Mouse (Mus musculus) stomach, postnatal 0 days (tissue): ENCODE measurements around the gene Bag6. TPM values are rescaled to one million over a fixed set of nuclear protein-coding genes. Genes with fewer than 3 reads are reported as not detected.

Experiments
- ATAC-seq: fragments of 200-750 bp; cut with Nextera tagmentation; 2 replicates; pipeline ENCODE4 v1.8.0; 2017; ENCODE audit not compliant: low FRiP score, low TSS enrichment
- DNase-seq: peaks from one replicate; pipeline ENCODE4 v3.0.0-alpha.2; 2016; ENCODE audit warnings: low spot score
- H3K27ac ChIP-seq: fragments of 300-500 bp; sonication (generic); replicated peaks from 2 replicates; pipeline ENCODE4 v1.5.1; 2014; ENCODE audit warnings: mild to moderate bottlenecking, control low read depth
- H3K27me3 ChIP-seq: fragments of 300-500 bp; sonication (generic); 2 replicates; pipeline ENCODE4 v1.6.1; 2014; ENCODE audit warnings: low read length; ENCODE audit not compliant: control insufficient read depth, insufficient read depth
- H3K36me3 ChIP-seq: fragments of 300-500 bp; sonication (generic); 2 replicates; pipeline ENCODE4 v1.6.1; 2014; ENCODE audit warnings: low read length, mixed read lengths; ENCODE audit not compliant: control insufficient read depth, insufficient read depth
- H3K4me1 ChIP-seq: fragments of 300-500 bp; sonication (generic); replicated peaks from 2 replicates; pipeline ENCODE4 v1.6.1; 2014; ENCODE audit warnings: antibody characterized with exemption; ENCODE audit not compliant: control insufficient read depth, insufficient read depth
- H3K4me2 ChIP-seq: fragments of 300-500 bp; sonication (generic); replicated peaks from 2 replicates; pipeline ENCODE4 v1.6.1; 2014; ENCODE audit warnings: low read depth, mild to moderate bottlenecking, control low read depth, moderate library complexity
- H3K4me3 ChIP-seq: fragments of 300-500 bp; sonication (generic); 2 replicates; pipeline ENCODE4 v1.5.1; 2014; ENCODE audit warnings: low read depth, low read length, control low read depth
- H3K9ac ChIP-seq: fragments of 300-500 bp; sonication (generic); 2 replicates; pipeline ENCODE4 v1.6.1; 2014; ENCODE audit warnings: mild to moderate bottlenecking, low read length, control low read depth, mixed read lengths
- H3K9me3 ChIP-seq: fragments of 300-500 bp; sonication (generic); 2 replicates; pipeline ENCODE4 v1.6.1; 2016; ENCODE audit warnings: low read length; ENCODE audit not compliant: control insufficient read depth
- CTCF ChIP-seq: IDR thresholded peaks from 2 replicates; pipeline ENCODE4 v1.5.1; 2016; ENCODE audit warnings: antibody characterized with exemption, low read depth, mild to moderate bottlenecking, moderate library complexity
- EP300 ChIP-seq: optimal IDR thresholded peaks from 2 replicates; pipeline ENCODE3; 2016; ENCODE audit warnings: antibody characterized with exemption
- WGBS: fragments of 180-500 bp; shearing (Covaris S2); extraction: QIAGEN DNeasy Blood & Tissue Kit; methylation state at CpG from one replicate; pipeline ENCODE4 v1.1.7; 2014; 5-methylcytosine and 5-hydroxymethylcytosine counted together
- polyA plus RNA-seq: library from polyadenylated mRNA; unstranded; fragments of >200 nt; fragmentation: Nextera tagmentation; extraction: Ambion mirVana; gene quantifications from 2 replicates; pipeline ENCODE4 v1.2.1, GENCODE M21; 2015

The Bag6 gene
- polyA plus RNA-seq, 1 experiment from 2014 or later = 28.1 TPM

- peak overlapping the region; percentile 88 for H3K9ac ChIP-seq
- no peaks in the 10 kb centered on the region for H3K4me1 ChIP-seq
- peak overlapping the region; percentile 96 for H3K27ac ChIP-seq
- peak; percentile 63 for ATAC-seq
- peak overlapping the region; percentile 77 for H3K4me2 ChIP-seq
- WGBS = under 1% methylated on average over 41 of the region's 43 CpGs
- H3K27me3 ChIP-seq = no peaks in the 10 kb centered on the region
- DNase-seq = no peak
- H3K9me3 ChIP-seq = no peaks in the 10 kb centered on the region
- H3K4me3 ChIP-seq = peak overlapping the region; percentile 78
- peaks cover 15% of the 10 kb centered on the region for H3K36me3 ChIP-seq
- no peak for TF ChIP-seq EP300
- no peak for TF ChIP-seq CTCF
Observed at GRCm38 (mm10) chr17:35135591-35136320, 778 bp downstream of the Bag6 start.

GRCm38 (mm10) chr17:35139269-35139668 is 4.3 kb downstream of the Bag6 start:
- Histone ChIP-seq H3K36me3 (peaks cover 42% of the 10 kb centered on the region), H3K4me2 (no peak overlapping the region), H3K27ac (no peak overlapping the region), H3K4me3 (no peak overlapping the region), H3K9ac (no peak overlapping the region), H3K9me3 (no peaks in the 10 kb centered on the region), H3K27me3 (no peaks in the 10 kb centered on the region), H3K4me1 (no peaks in the 10 kb centered on the region)
- WGBS = 92% methylated on average over 3 of the region's 3 CpGs
- DNase-seq (no peak), ATAC-seq (no peak)
- TF ChIP-seq CTCF (no peak), EP300 (no peak)

- ATAC-seq (no peak), DNase-seq (no peak)
- no peaks in the 10 kb centered on the region for H3K4me1 ChIP-seq
- WGBS = 77% methylated on average over 16 of the region's 16 CpGs
- no peaks in the 10 kb centered on the region for H3K9me3 ChIP-seq
- peaks cover 53% of the 10 kb centered on the region for H3K36me3 ChIP-seq
- H3K4me3 ChIP-seq = no peak overlapping the region
- H3K27me3 ChIP-seq = no peaks in the 10 kb centered on the region
- H3K9ac ChIP-seq = no peak overlapping the region
- no peak overlapping the region for H3K4me2 ChIP-seq
- no peak overlapping the region for H3K27ac ChIP-seq
- TF ChIP-seq EP300 = no peak
- no peak for TF ChIP-seq CTCF
Observed at GRCm38 (mm10) chr17:35140490-35140996, 5.6 kb downstream of the Bag6 start.

- H3K4me3 ChIP-seq = no peak overlapping the region
- no peaks in the 10 kb centered on the region for H3K4me1 ChIP-seq
- DNase-seq = no peak
- no peak overlapping the region for H3K9ac ChIP-seq
- WGBS = 85% methylated on average over 6 of the region's 6 CpGs
- H3K9me3 ChIP-seq = no peaks in the 10 kb centered on the region
- TF ChIP-seq CTCF (no peak), EP300 (no peak)
- no peaks in the 10 kb centered on the region for H3K27me3 ChIP-seq
- no peak overlapping the region for H3K4me2 ChIP-seq
- no peak overlapping the region for H3K27ac ChIP-seq
- peaks cover 64% of the 10 kb centered on the region for H3K36me3 ChIP-seq
- ATAC-seq = no peak
Observed at GRCm38 (mm10) chr17:35141971-35142370, 7.0 kb downstream of the Bag6 start.

- Histone ChIP-seq H3K36me3 (peaks cover 74% of the 10 kb centered on the region), H3K9me3 (no peaks in the 10 kb centered on the region), H3K27ac (peak overlapping the region; percentile 40; the same call in 1 of the 2 replicates), H3K9ac (no peak overlapping the region; the same call in 1 of the 2 replicates), H3K27me3 (no peaks in the 10 kb centered on the region), H3K4me1 (no peaks in the 10 kb centered on the region), H3K4me3 (no peak overlapping the region), H3K4me2 (no peak overlapping the region)
- ATAC-seq (no peak), DNase-seq (no peak)
- 73% methylated on average over 5 of the region's 5 CpGs for WGBS
- TF ChIP-seq EP300 (no peak), CTCF (no peak)
Observed at GRCm38 (mm10) chr17:35146139-35146538, 11.2 kb downstream of the Bag6 start.

- H3K36me3 ChIP-seq = peaks cover 71% of the 10 kb centered on the region
- no peak overlapping the region; the same call in 1 of the 2 replicates for H3K27ac ChIP-seq
- H3K27me3 ChIP-seq = no peaks in the 10 kb centered on the region
- no peaks in the 10 kb centered on the region for H3K4me1 ChIP-seq
- no peak for DNase-seq
- no peak overlapping the region for H3K4me3 ChIP-seq
- TF ChIP-seq EP300 (no peak), CTCF (no peak)
- WGBS = 37% methylated on average over 3 of the region's 3 CpGs
- no peak overlapping the region for H3K4me2 ChIP-seq
- H3K9ac ChIP-seq = no peak overlapping the region
- no peaks in the 10 kb centered on the region for H3K9me3 ChIP-seq
- ATAC-seq = no peak
Observed at GRCm38 (mm10) chr17:35147348-35147747, 12.4 kb downstream of the Bag6 start.
